Mouse (Mus musculus) embryonic facial prominence, embryonic 14.5 days (tissue): Measurements from ENCODE around the gene Dcaf17. TPM values are rescaled to one million over a fixed set of nuclear protein-coding genes. Genes with fewer than 3 reads are reported as not detected.

Experiments
- ATAC-seq: fragments of 200-750 bp; cut with Nextera tagmentation; 2 replicates; pipeline ENCODE4 v1.8.0; 2017; ENCODE audit warnings: low read depth, moderate number of reproducible peaks, moderate TSS enrichment
- DNase-seq: peaks from one replicate; pipeline ENCODE4 v3.0.0-alpha.2; 2015; ENCODE audit warnings: low spot score
- H3K27ac ChIP-seq: fragments of 300-500 bp; sonication (generic); replicated peaks from 2 replicates; pipeline ENCODE4 v1.5.1; 2014; ENCODE audit warnings: low read depth, mild to moderate bottlenecking, low read length, moderate library complexity
- H3K27me3 ChIP-seq: fragments of 300-500 bp; sonication (generic); replicated peaks from 2 replicates; pipeline ENCODE4 v1.6.1; 2014; ENCODE audit warnings: low read length; ENCODE audit not compliant: control insufficient read depth, insufficient read depth
- H3K36me3 ChIP-seq: fragments of 300-500 bp; sonication (generic); 2 replicates; pipeline ENCODE4 v1.6.1; 2014; ENCODE audit warnings: low read length, mixed read lengths; ENCODE audit not compliant: control insufficient read depth, insufficient read depth
- H3K4me1 ChIP-seq: fragments of 300-500 bp; sonication (generic); 2 replicates; pipeline ENCODE4 v1.6.1; 2014; ENCODE audit warnings: antibody characterized with exemption, low read length; ENCODE audit not compliant: control insufficient read depth, insufficient read depth
- H3K4me2 ChIP-seq: fragments of 300-500 bp; sonication (generic); 2 replicates; pipeline ENCODE4 v1.6.1; 2014; ENCODE audit warnings: low read depth, mild to moderate bottlenecking, low read length, moderate library complexity, mixed read lengths
- H3K4me3 ChIP-seq: fragments of 300-500 bp; sonication (generic); 2 replicates; pipeline ENCODE4 v1.5.1; 2014; ENCODE audit warnings: low read depth, mild to moderate bottlenecking, low read length
- H3K9ac ChIP-seq: fragments of 300-500 bp; sonication (generic); 2 replicates; pipeline ENCODE4 v1.6.1; 2014; ENCODE audit warnings: low read depth, mild to moderate bottlenecking, low read length, moderate library complexity, mixed read lengths
- H3K9me3 ChIP-seq: fragments of 300-500 bp; sonication (generic); 2 replicates; pipeline ENCODE4 v1.6.1; 2016; ENCODE audit warnings: low read length; ENCODE audit not compliant: control insufficient read depth
- WGBS: fragments of 180-500 bp; shearing (Covaris S2); extraction: QIAGEN DNeasy Blood & Tissue Kit; methylation state at CpG from one replicate; pipeline ENCODE4 v1.1.7; 2014; 5-methylcytosine and 5-hydroxymethylcytosine counted together
- polyA plus RNA-seq: library from polyadenylated mRNA; unstranded; fragments of >200 nt; fragmentation: Nextera tagmentation; extraction: Ambion mirVana; gene quantifications from 2 replicates; pipeline ENCODE4 v1.2.1, GENCODE M21; 2014

Dcaf17 gene
- polyA plus RNA-seq, 1 experiment from 2014 or later, result 22.0 TPM

DNA sequence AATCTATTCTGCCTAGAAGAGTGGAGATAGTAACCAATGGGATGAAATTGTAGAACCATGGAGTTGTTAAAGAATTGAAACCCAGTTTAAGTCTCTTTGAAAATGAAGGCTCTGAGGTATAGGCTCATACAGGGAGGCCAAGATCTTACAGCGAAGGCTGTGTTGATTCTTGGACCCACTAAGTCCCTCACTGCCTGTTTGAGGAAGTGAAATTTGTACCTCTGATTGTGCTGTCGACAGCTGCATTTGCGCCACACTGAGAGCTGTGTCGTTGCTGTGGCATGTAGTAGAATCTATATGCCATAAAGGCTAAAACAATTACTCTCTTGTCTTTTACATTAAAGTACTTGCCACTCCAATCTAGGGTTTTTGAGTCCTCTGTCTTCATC, 48.2 kb downstream of the Dcaf17 start:
- H3K4me3 ChIP-seq, result no peak overlapping the region
- no peaks in the 10 kb centered on the region for H3K9me3 ChIP-seq
- peaks cover 6% of the 10 kb centered on the region; the same call in 1 of the 2 replicates for H3K36me3 ChIP-seq
- H3K27me3 ChIP-seq, result no peaks in the 10 kb centered on the region
- no peaks in the 10 kb centered on the region for H3K4me1 ChIP-seq
- no peak overlapping the region for H3K27ac ChIP-seq
- ATAC-seq (no peak), DNase-seq (no peak)
- WGBS, result 83% methylated on average over 4 of the region's 4 CpGs
- H3K9ac ChIP-seq, result no peak overlapping the region
- no peak overlapping the region for H3K4me2 ChIP-seq

DNA sequence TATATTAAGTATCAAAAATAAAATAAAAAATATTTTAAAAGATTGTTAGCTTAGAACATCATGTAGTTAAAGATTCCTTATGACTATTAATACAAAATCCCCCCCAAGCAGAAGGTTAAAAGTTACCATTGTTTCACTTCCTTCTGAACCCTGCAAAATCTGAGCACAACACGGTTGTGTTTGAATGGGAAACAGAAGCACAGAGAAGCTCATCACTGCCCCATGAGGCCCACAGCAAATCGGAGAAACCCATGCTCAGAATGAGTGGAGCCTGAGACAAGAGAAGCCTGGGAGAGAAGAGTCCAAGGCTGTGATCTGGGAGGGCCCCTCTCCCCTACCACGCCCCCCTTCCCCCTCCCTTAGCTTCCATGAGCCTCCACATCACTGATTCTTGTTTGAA, 49.6 kb downstream of the Dcaf17 start:
- WGBS, result 69% methylated on average over 3 of the region's 3 CpGs

DNA sequence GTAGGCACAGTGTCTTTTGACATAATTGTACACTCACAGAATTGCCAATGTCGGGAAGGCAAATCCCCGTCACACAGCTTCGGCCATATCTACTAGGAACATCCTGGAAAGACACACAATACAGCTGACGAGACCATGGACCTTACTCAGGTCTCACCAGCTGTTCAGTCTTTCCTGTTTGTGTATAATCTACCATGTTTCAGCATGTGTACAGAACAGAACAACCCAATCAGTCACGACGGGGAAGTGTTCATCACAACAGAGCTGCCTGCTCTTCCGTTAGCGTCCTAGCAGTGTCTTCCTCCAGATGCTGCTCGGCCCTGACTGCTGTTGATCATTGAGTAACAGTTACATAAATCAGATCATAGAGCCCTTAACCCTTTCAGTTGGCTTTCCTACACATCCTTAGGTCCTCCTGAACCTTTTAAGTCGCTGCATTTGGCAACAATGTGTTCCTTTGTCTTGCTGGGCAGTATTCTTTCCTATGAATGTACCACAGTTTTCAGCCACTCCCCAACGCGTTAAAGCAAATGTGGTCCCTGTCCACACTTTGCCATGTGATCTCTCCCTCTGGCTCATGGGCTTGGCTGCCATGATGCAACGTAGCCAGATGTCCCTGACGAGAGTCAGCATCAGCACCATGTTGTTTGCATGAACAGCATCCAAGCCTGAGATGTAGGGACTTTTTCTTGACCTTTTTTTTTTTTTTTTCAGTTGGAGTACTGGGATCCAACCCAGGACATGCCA, 50.5 kb downstream of the Dcaf17 start:
- 70% methylated on average over 14 of the region's 14 CpGs for WGBS

More for the DNA sequence above, 49.6 kb downstream of the Dcaf17 start:
- Histone ChIP-seq H3K9me3 (no peaks in the 10 kb centered on the region), H3K36me3 (no peaks in the 10 kb centered on the region), H3K4me3 (no peak overlapping the region), H3K27me3 (no peaks in the 10 kb centered on the region), H3K4me2 (no peak overlapping the region), H3K4me1 (no peaks in the 10 kb centered on the region), H3K27ac (no peak overlapping the region), H3K9ac (no peak overlapping the region)
- ATAC-seq (no peak), DNase-seq (no peak)

DNA sequence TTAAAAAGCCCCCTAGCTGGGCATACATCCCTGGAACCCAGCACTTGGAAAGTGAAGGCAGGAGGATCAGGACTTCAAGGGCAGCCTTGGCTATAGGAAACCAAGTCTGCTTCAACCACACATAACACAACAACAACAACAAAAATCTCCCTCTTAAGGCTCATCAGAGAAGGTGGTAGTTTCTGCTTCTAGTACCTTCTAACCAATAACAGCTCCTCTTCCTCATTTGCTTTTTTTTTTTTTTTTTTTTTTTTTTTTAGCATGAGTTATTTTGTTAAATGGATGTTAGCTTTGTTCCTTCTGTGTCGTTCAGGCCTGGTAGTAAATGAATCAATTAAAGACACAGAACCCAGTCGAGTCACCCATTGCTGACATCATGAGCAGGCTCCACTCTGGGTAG, 52.1 kb downstream of the Dcaf17 start:
- Histone ChIP-seq H3K27ac (no peak overlapping the region), H3K4me3 (no peak overlapping the region), H3K9ac (no peak overlapping the region), H3K4me2 (no peak overlapping the region), H3K36me3 (no peaks in the 10 kb centered on the region), H3K4me1 (no peaks in the 10 kb centered on the region), H3K9me3 (no peaks in the 10 kb centered on the region), H3K27me3 (no peaks in the 10 kb centered on the region)
- ATAC-seq, result no peak
- WGBS, result 68% methylated on average over 2 of the region's 2 CpGs
- no peak for DNase-seq

More for the DNA sequence above, 50.5 kb downstream of the Dcaf17 start:
- DNase-seq (no peak), ATAC-seq (no peak)
- no peak overlapping the region for H3K27ac ChIP-seq
- no peaks in the 10 kb centered on the region for H3K36me3 ChIP-seq
- H3K4me1 ChIP-seq, result no peaks in the 10 kb centered on the region
- no peaks in the 10 kb centered on the region for H3K27me3 ChIP-seq
- H3K4me2 ChIP-seq, result no peak overlapping the region
- H3K9ac ChIP-seq, result no peak overlapping the region
- no peak overlapping the region for H3K4me3 ChIP-seq
- H3K9me3 ChIP-seq, result no peaks in the 10 kb centered on the region

DNA sequence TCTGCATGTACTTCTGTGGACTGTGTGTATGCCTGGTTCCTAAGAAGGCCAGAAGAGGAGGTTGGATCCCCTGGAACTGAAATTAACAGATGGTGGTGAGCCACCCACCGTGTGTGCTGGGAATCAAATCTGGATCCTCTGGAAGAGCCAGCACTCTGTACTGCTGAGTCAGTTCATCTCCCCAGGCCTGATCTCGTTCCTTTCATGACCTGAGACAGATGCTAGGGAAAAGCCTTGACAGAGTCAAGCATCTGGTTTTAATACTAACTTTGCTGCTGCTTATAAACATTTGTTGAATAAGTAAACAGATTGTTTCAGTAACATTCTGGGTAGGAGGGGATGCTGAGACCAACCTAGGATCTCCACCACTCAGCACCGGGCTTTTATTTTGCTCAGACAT, 53.4 kb downstream of the Dcaf17 start:
- WGBS, result 40% methylated on average over 3 of the region's 3 CpGs

DNA sequence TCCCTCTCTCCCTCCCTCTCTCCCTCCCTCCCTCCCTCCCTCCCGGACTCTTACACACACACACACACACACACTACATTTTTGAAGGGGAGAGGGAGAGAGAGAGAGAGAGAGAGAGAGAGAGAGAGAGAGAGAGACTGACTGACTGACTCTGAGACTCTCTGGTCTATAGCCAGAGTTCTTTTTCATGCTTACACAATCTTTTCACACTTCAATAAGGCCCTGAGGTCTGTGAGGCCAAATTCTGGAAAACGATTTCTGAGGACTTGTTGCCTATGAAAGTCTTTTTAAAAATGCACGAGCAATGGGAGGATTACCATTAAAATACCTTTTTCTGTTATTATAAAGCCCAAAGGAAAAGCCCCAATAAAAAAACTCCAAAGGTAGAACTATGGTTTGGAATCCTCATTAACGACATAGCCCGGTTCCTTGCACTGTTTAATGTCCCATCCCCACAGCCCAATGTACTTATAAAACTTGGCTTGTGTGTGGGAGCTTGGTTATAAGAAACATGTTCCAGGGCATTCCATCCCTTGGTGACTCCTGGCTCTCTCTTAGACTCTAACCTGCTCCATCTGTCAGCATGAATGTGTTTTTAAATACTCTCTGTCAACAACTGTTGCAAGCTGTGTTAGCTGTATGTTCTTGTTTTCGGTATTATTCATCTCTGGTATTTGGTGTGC, 58.5 kb downstream of the Dcaf17 start:
- Histone ChIP-seq H3K27ac (no peak overlapping the region), H3K36me3 (no peaks in the 10 kb centered on the region), H3K9ac (no peak overlapping the region), H3K9me3 (no peaks in the 10 kb centered on the region), H3K4me3 (no peak overlapping the region), H3K4me2 (no peak overlapping the region), H3K27me3 (no peaks in the 10 kb centered on the region), H3K4me1 (peaks cover 9% of the 10 kb centered on the region; the same call in 1 of the 2 replicates)
- no peak for ATAC-seq
- WGBS, result 56% methylated on average over 6 of the region's 6 CpGs
- peak; percentile 65 for DNase-seq

More for the DNA sequence above, 53.4 kb downstream of the Dcaf17 start:
- Histone ChIP-seq H3K9ac (no peak overlapping the region), H3K27me3 (no peaks in the 10 kb centered on the region), H3K4me1 (no peaks in the 10 kb centered on the region), H3K27ac (no peak overlapping the region), H3K36me3 (no peaks in the 10 kb centered on the region), H3K4me3 (no peak overlapping the region), H3K9me3 (no peaks in the 10 kb centered on the region), H3K4me2 (no peak overlapping the region)
- DNase-seq (peak; percentile 48), ATAC-seq (0 out of 2 replicates have a peak, but pooled peaks have one; percentile 26)

DNA sequence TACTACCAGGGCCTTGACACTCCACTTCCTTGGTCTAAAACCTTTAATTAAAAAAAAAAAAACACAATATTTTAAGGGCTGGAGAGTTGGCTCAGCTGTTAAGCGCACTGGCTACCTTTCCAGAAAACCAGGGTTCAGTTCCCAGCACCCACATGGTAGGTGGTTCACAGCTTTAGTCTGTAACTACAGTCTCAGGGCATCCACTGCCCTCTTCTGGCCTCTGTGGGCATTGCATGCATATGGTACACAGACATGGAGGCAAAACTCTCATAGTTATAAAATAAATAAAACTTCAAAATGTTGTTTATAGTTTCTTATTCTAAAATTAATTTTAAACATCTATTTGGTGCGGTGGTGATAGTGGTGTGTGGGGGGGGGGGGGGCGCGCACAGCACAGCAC, 61.0 kb downstream of the Dcaf17 start:
- H3K9me3 ChIP-seq, result no peaks in the 10 kb centered on the region
- H3K4me3 ChIP-seq, result no peak overlapping the region
- H3K4me1 ChIP-seq, result peaks cover 10% of the 10 kb centered on the region; the same call in 1 of the 2 replicates
- WGBS, result 94% methylated on average over 4 of the region's 4 CpGs
- no peaks in the 10 kb centered on the region; the same call in 1 of the 2 replicates for H3K27me3 ChIP-seq
- H3K27ac ChIP-seq, result no peak overlapping the region
- ATAC-seq, result no peak
- H3K4me2 ChIP-seq, result no peak overlapping the region
- DNase-seq, result no peak
- H3K36me3 ChIP-seq, result no peaks in the 10 kb centered on the region
- H3K9ac ChIP-seq, result no peak overlapping the region

DNA sequence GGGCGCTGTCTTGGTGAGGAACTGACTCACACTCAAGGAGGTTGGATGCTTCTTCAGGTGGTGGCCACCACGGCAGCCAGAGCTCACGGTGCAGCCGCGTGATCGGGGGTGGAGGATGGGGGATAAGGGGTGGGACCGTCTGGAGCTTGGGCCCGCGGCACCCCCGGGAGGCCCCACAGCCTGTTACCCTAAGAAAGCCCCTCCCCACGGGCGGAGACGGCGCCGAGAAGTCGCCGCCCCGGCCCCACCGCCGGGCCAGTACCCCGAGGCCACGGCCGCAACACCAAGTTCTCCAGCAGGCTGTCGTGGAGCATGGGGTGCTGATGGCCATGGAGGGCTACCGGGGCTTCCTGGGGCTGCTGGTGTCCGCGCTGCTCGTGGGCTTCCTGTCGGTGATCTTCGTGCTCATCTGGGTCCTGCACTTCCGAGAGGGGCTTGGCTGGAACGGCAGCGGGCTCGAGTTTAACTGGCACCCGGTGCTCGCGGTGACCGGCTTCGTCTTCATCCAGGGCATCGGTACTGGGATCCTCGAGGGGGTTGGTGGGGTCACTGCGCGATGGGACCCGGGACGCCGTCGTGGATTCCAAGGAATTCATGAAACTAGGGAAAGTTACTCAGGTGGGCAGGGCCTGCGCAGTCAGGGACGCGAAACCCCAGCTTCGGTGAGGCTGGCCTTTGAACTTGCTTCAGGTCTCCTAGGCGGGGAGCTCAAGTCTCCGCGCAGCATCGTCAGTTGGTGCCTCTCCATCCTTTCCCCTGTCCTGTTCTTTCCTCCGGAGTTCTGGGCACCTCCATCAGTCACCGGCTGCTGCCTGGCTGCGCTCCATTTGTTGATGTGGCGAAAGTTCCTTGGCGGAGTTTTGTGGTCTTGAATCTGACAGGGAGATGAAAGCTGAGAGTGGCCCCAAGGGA, 62.9 kb downstream of the Dcaf17 start, which contains the start of gene Cybrd1:
Gene Cybrd1 (plus strand): TSS at position 127 of the 912 bp plus-strand sequence.
- Histone ChIP-seq H3K4me3 (peak within 1 kb of the TSS; percentile 58), H3K4me1 (peaks cover 10% of the 10 kb centered on the region; the same call in 1 of the 2 replicates), H3K36me3 (no peaks in the 10 kb centered on the region), H3K9me3 (no peaks in the 10 kb centered on the region), H3K27ac (no peak within 1 kb of the TSS), H3K27me3 (no peaks in the 10 kb centered on the region; the same call in 1 of the 2 replicates), H3K4me2 (peak within 1 kb of the TSS; percentile 91), H3K9ac (peak within 1 kb of the TSS; percentile 74)
- peak; percentile 75 for ATAC-seq
- peak; percentile 52 for DNase-seq
- 1% methylated on average over 38 of the region's 60 CpGs for WGBS
